Mouse (Mus musculus): ENCODE data around the gene Ppp3ca. TPM values are rescaled to one million over a fixed set of nuclear protein-coding genes. Genes with fewer than 3 reads are reported as not detected.
A peak's percentile ranks its signal among the peaks of the same experiment; 100 is the strongest.

Ppp3ca gene
- total RNA-seq, 2 experiments from 2014 or later: 152 to 154 TPM

DNA sequence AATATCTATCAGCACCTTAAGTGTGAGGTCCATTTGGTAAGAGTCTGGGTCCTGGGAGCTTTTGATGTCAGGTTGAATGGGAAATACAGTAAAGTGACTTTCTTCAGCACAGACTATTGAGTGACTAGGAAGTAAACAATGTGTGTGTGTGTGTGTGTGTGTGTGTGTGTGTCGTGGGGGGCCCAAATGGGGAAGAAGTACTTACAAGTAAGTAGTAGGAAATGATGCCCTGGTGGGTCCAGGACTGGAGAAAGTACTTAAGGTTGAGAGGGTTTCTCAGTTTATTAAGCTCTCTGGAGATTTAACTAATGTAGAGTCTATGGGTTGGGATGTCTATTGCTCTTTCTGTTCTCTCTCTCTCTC, 92.0 kb downstream of the Ppp3ca start:
- intact Hi-C loops (cut with DNase I): loop anchor here (5.0 kb wide), 1 partner anchor 35 kb away; no protein-coding TSS in a partner anchor
- TF ChIP-seq CTCF (IDR thresholded peaks at IDR 0.05): no peak
- H3K4me3 ChIP-seq: no peak overlapping the region
- H3K27ac ChIP-seq: no peak overlapping the region
- no peak for DNase-seq

DNA sequence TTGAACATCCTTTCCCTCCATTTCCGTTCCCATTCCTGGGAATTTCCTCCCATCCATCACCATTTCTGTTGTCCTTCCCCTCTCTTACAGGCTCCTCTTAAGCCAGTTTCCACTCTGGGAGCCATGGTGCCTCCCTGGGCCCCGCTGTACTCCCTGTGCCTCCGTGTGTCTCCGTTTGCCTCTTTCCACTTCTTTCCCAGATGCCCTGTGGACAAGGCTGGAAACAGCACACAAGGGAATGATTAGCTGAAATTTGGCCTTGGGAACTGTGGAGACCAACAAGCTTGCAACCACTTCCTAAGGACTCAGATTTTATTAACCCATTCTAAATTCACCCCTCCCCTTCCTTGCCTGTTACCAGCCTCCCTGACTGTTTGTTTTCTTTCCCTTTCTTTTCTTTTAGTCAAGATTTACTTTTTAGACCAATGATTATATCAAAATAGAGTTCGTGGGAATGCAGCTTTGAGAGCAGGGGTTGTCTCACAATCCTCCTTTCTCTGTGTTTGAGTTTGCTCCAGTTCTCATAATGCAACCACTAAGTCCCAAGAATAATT, 93.9 kb downstream of the Ppp3ca start:
- no peak for DNase-seq
- no peak overlapping the region for H3K4me3 ChIP-seq
- intact Hi-C loops (cut with DNase I): loop anchor here (5.0 kb wide), 1 partner anchor 36 kb away; no protein-coding TSS in a partner anchor
- TF ChIP-seq CTCF (IDR thresholded peaks at IDR 0.05): no peak
- H3K27ac ChIP-seq: no peak overlapping the region

DNA sequence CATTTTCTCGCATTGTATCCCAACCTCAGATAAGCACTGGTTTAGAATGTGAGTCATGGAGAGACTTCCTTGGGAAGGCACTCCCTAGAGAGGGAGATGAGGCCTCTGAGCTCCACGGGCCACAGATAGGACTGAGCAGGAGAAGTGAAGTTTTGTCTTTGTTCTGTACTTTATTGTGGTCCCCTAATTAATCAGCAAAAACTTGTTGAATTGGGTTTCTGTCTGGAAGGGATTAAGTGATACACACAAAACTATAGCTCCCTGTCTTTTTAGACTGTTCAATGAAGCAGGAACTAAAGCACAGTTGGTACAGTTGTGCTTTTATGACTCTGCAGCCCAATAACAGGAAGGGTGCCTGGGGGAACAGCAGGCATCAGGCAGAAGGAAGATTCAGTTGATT, 95.6 kb downstream of the Ppp3ca start:
- intact Hi-C loops (cut with DNase I): loop anchor here (5.0 kb wide), 1 partner anchor 93 kb away; the partner anchor contains the start of gene Ppp3ca
- no peak overlapping the region for H3K4me3 ChIP-seq

DNA sequence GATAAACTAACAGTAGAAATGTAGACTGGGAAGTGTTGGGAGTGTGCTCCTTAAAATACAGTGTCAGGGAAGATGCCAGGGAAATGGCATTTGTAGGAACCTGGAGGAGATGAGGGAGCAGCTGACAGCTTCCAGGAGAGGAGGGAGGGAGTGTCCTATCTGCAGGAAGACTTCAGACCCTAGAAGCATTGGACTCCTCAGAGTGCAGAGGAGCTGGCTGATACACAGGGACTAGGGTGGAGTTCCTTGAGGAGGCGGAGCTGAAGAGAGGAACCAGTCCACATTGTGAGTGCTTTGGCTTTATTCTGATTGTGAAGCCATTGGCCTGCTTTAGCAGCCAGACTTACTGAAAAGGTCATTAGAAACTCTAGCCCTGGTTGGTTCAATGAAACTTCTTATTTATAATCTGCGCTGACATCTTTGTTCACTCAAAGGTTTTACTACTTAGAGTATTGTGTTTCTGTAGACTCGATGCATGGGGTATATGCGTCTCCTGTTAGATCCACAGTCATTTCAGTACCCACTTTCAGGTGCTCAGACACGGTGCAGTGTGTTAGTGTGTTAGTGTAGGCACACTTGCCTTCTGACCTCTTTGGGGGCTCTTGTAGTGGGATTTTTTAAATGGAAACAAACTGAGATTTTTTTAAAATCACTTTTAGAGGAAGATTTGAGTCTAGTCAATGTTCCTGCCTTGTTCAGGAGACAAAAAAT, 99.0 kb downstream of the Ppp3ca start:
- Histone ChIP-seq H3K27ac (peak overlapping the region; percentile 65), H3K4me3 (no peak overlapping the region)
- peak; percentile 50 for DNase-seq
- no peak for TF ChIP-seq CTCF (IDR thresholded peaks at IDR 0.05)
- intact Hi-C loops (cut with DNase I): loop anchor here (5.0 kb wide), 1 partner anchor 97 kb away; the partner anchor contains the start of gene Ppp3ca

More for the DNA sequence above, 95.6 kb downstream of the Ppp3ca start:
- no peak overlapping the region for H3K27ac ChIP-seq
- DNase-seq: no peak
- TF ChIP-seq CTCF (IDR thresholded peaks at IDR 0.05): no peak

DNA sequence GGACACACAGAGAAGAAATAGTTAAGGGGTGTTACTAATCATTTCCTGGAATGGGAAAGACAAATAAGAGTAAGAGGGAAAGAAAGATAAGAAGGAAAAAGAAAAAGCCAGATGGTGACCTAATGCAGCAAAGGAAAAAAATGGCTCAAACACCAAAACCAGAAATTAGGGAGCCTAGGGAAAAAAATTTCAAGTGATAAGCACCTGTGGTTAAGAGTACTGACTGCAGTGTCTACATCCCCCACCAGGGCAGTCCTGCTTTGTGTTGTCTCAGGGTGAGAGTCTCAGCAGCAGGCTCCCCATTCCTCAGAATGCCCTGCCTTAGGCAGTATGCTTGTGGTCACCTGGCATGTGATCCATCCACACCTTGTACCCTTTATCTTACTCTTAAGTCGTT, 99.6 kb downstream of the Ppp3ca start:
- no peak for DNase-seq
- intact Hi-C loops (cut with DNase I): loop anchor here (5.0 kb wide), 1 partner anchor 97 kb away; the partner anchor contains the start of gene Ppp3ca
- H3K4me3 ChIP-seq: no peak overlapping the region
- H3K27ac ChIP-seq: peak overlapping the region; percentile 65; the same call in 1 of the 2 replicates
- TF ChIP-seq CTCF (IDR thresholded peaks at IDR 0.05): no peak

DNA sequence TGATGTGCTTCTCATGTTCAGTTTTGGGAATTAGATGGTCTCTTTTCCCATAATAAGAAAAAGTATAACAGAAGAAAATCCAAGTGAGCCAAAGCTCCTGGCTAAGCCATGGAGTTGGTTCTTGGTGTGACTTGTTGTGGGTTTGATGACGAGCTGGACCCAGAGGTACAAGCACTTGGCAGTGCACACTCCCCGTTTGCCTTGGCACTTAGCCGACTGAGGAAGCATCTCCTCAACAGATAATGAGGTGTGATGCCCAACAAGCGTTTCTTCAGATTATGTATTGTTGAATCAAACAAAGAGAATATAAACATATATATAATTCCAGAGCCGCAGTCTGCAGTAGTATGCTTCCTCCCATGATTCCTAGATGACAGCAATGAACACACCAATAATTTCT, 101.8 kb downstream of the Ppp3ca start:
- no peak for DNase-seq
- no peak overlapping the region for H3K27ac ChIP-seq
- H3K4me3 ChIP-seq: no peak overlapping the region
- intact Hi-C loops (cut with DNase I): no loop called here
- TF ChIP-seq CTCF (IDR thresholded peaks at IDR 0.05): no peak

DNA sequence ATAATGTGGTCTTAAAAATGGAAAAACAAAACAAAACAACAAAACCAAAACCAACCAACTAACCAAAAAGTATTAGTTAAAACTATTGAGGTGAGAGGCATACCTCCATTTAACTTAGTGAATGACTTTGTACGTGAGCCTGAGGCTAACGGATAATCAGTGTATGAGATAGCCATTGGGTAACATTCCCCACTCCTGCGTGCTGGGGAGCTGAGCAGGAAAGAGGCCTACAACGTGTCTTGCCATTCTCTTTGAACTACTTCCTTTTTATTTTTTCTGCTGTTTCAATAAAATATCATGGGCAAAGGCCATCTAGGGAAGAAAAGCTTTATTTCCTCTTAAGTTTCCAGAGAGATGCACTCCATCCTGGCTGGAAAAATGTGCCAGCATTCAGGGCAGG, 103.3 kb downstream of the Ppp3ca start:
- DNase-seq: no peak
- no peak for TF ChIP-seq CTCF (IDR thresholded peaks at IDR 0.05)
- no peak overlapping the region for H3K27ac ChIP-seq
- intact Hi-C loops (cut with DNase I): no loop called here
- no peak overlapping the region for H3K4me3 ChIP-seq

DNA sequence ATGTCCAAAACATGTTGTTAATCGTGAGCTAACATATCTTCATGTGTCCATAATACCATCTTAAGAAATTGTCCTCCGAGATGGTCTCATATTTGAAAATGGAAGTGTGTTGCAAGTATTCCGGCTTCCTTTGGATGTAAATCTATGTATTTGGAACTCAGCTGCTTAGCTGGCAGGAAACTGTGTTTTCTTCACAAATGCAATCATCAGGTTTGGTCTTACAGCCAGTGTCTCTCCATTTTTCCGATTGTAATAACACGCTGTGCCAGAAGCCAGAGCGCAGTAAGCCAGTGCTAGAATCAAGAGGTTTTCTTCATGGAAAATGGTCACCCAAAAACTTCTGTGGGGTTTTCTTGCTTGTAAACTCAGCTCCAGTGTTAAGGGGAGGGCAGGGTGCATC, 104.3 kb downstream of the Ppp3ca start:
- TF ChIP-seq CTCF (IDR thresholded peaks at IDR 0.05): no peak
- intact Hi-C loops (cut with DNase I): no loop called here
- Histone ChIP-seq H3K4me3 (no peak overlapping the region), H3K27ac (no peak overlapping the region)
- no peak for DNase-seq

DNA sequence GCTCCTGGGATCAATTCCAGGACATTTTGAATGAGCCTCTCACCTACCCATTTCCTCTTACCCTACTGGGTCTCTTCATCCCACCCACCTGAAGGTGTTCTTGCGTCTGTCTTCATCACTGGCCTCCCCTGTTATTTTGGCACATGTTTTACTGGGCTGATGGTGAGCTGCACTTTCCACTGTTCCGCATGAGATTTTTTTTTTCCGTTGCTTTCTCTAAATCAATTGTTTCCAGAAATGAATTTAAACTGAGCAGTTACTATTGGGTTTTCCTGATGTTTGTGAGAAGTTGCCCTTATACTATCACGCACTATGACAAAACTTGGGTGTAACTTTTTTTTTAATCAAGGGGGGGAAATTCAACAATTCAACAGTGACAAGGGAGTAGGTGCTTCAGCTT, 106.6 kb downstream of the Ppp3ca start:
- no peak for DNase-seq
- intact Hi-C loops (cut with DNase I): no loop called here
- no peak overlapping the region for H3K4me3 ChIP-seq
- no peak overlapping the region for H3K27ac ChIP-seq
- no peak for TF ChIP-seq CTCF (IDR thresholded peaks at IDR 0.05)

DNA sequence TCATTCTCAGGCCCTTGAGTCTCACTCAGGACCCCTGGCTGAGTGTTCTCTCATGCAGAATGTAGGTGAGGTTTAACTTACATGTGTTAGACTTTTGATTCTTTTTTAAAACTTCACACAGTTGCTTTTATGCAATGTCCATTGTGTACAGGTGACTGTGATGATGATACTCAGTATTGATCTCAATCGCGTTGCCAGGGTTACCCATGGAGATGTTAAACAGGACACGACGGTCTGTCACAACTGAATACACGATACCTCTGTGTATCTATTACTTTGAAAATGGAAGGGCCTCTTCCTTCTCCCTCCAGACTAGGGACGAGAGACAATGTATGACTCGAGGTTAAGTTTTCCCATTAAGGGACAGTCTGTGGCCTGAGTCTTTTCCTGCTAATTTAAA, 107.5 kb downstream of the Ppp3ca start:
- no peak for DNase-seq
- H3K27ac ChIP-seq: no peak overlapping the region
- no peak overlapping the region for H3K4me3 ChIP-seq
- intact Hi-C loops (cut with DNase I): no loop called here
- no peak for TF ChIP-seq CTCF (IDR thresholded peaks at IDR 0.05)

DNA sequence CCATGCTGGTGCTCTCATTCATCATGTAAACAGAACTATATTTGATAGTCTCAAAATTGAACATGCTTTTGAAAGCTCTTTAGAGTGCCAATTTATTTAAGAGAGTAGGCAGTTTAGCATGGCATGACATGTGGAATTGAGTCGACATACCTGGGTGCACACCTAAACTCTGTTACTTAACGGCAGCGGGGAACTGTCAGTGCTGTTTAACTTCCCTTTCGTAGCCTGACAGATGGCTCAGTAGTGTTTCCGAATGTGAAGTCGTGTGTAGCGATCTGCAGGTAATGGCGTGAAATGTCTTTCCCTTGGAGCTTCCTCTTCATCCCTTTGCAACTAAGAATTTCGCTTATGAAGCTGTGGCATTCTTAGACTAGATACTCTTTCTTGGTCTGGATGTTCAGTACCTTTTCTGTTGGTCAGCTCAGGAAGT, 107.9 kb downstream of the Ppp3ca start:
- TF ChIP-seq CTCF (IDR thresholded peaks at IDR 0.05): no peak
- intact Hi-C loops (cut with DNase I): no loop called here
- no peak for DNase-seq
- no peak overlapping the region for H3K27ac ChIP-seq
- H3K4me3 ChIP-seq: no peak overlapping the region

DNA sequence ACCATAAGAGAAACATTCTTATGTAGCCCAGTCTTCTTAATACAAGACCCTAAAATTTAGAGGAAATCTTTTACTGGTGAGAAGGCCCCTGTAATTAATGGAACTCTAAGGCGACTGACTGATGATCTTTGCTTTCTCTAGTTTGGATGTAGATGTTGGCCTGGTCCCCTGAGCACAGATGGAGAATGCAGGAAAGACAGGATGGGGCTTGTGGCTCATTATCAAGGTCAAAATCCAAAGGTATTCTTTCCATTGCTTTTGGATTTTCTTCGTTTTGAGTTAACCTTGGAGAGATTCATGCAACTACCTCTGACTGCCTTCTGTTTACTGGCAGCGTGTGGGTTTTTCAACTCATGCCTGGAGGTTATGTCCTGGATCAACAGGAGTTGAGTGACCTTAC, 110.4 kb downstream of the Ppp3ca start:
- TF ChIP-seq CTCF (IDR thresholded peaks at IDR 0.05): no peak
- Histone ChIP-seq H3K27ac (no peak overlapping the region), H3K4me3 (no peak overlapping the region)
- no peak for DNase-seq
- intact Hi-C loops (cut with DNase I): no loop called here

DNA sequence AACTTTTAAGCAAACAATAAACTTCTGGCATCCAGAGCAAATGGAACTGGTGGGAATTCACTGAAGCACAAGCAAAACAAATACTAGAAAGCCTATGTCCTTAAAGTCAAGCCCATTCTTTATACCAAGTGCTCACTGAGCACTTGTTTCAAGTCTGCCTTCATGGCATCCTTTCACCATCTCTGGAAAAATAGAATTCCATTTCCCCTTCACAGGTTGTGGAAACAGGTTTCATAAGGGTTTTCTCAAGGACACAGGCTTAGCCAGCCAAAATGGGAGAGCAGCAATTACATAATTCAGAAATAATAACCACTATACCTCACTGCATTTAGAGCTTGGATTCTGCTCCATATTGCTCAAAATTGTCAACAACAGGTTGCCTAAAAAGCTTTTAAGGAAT, 112.1 kb downstream of the Ppp3ca start:
- no peak for DNase-seq
- intact Hi-C loops (cut with DNase I): no loop called here
- no peak overlapping the region for H3K4me3 ChIP-seq
- no peak for TF ChIP-seq CTCF (IDR thresholded peaks at IDR 0.05)
- no peak overlapping the region for H3K27ac ChIP-seq

DNA sequence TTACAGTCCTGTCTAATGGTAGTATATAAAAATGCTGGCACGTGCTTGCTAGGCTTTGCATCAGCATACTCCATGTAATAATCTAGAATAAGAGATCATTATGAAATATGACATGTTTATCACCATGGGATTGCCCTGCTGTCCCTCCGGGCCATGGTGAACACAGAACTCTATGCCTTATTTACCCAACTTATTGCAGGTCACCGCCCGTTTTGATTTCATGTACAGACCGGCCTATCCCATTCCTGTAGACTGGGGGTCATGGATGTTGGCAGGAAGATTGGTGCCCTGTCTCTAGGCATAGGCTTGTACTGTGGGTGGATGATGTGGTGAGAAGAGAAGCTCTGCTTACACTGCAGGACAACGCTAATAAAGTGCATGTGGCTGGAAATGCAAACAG, 115.8 kb downstream of the Ppp3ca start:
- no peak for DNase-seq
- intact Hi-C loops (cut with DNase I): no loop called here

More for the DNA sequence above, 115.8 kb downstream of the Ppp3ca start:
- H3K4me3 ChIP-seq: no peak overlapping the region
- H3K27ac ChIP-seq: 0 out of 2 replicates have a peak overlapping the region, but pooled peaks have one; percentile 6
- TF ChIP-seq CTCF (IDR thresholded peaks at IDR 0.05): no peak

Measured in gastrocnemius, adult 2 months (tissue).